Mouse (Mus musculus) megakaryocyte, embryonic 14.5 days (primary cell): Measurements from ENCODE around the gene Comt.

Experiments used
- FLI1 ChIP-seq: IDR thresholded peaks from 2 replicates; pipeline ENCODE4 v1.6.1; 2012; ENCODE audit warnings: low read length, inconsistent platforms, mixed read lengths
- GATA1 ChIP-seq: IDR thresholded peaks from 3 replicates; pipeline ENCODE4 v1.6.1; 2012; ENCODE audit warnings: mixed read lengths, low read length, inconsistent platforms, borderline replicate concordance

DNA sequence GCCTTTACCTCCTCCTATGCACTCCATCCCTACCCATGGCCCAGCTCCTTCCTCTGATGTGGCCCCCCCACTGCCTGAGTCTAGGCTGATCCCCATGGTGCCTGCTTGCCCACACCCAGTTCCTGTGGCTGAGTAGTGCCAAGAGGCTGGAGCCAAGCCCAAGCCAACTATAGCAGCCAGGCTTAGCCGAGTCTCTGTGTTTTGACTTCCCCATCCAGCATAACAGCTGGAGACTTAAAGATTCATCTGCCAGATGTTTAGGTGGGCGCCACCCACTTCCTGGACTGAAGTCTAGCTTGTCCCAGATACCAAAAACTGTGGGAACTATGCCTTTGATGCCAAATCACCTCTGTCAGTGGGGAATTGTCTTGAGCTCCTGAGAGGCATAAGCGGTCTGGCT, 37.6 kb upstream of the Comt start:
- TF ChIP-seq FLI1, result no peak
- TF ChIP-seq GATA1, result no peak
